Mouse (Mus musculus) lung, postnatal 0 days (tissue): ENCODE results near the gene Serinc5.

Experiments used
- CTCF ChIP-seq: IDR thresholded peaks from 2 replicates; pipeline ENCODE4 v1.5.1; 2016; ENCODE audit warnings: antibody characterized with exemption, mild to moderate bottlenecking
- EP300 ChIP-seq: IDR thresholded peaks from 2 replicates; pipeline ENCODE4 v1.6.1; 2016; ENCODE audit warnings: antibody characterized with exemption, mild to moderate bottlenecking, control low read depth

GRCm38 (mm10) chr13:92711821-92712220 lies 100.9 kb downstream of the Serinc5 start:
- TF ChIP-seq CTCF (no peak), EP300 (no peak)
